Mouse (Mus musculus) brain, embryonic 14.5 days (tissue): ENCODE results near the gene Gpr35. TPM values are rescaled to one million over a fixed set of nuclear protein-coding genes. Genes with fewer than 3 reads are reported as not detected.

ENCODE experiments used
- DNase-seq: peaks from one replicate; pipeline ENCODE4 v3.0.0-alpha.2; 2011; ENCODE audit warnings: low read depth
- CTCF ChIP-seq: fragments of 200-500 bp; IDR thresholded peaks from 2 replicates; pipeline ENCODE4 v1.5.1; 2012; ENCODE audit warnings: inconsistent platforms, mild to moderate bottlenecking, moderate library complexity, borderline replicate concordance; ENCODE audit not compliant: insufficient read depth, insufficient read length; ENCODE audit errors: extremely low read depth
- POLR2A ChIP-seq: fragments of 200-500 bp; IDR thresholded peaks from 2 replicates; pipeline ENCODE4 v1.6.1; 2012; ENCODE audit warnings: mild to moderate bottlenecking, inconsistent platforms, borderline replicate concordance; ENCODE audit not compliant: poor library complexity, insufficient read depth, insufficient read length, severe bottlenecking; ENCODE audit errors: extremely low read depth
- polyA plus RNA-seq: library from polyadenylated mRNA; depleted of rRNA; stranded (reverse); fragments of >200 nt; gene quantifications from 2 replicates; pipeline ENCODE4 v1.2.3, GENCODE M21; 2012

The Gpr35 gene
- polyA plus RNA-seq, 1 experiment: 0.64 TPM

DNA sequence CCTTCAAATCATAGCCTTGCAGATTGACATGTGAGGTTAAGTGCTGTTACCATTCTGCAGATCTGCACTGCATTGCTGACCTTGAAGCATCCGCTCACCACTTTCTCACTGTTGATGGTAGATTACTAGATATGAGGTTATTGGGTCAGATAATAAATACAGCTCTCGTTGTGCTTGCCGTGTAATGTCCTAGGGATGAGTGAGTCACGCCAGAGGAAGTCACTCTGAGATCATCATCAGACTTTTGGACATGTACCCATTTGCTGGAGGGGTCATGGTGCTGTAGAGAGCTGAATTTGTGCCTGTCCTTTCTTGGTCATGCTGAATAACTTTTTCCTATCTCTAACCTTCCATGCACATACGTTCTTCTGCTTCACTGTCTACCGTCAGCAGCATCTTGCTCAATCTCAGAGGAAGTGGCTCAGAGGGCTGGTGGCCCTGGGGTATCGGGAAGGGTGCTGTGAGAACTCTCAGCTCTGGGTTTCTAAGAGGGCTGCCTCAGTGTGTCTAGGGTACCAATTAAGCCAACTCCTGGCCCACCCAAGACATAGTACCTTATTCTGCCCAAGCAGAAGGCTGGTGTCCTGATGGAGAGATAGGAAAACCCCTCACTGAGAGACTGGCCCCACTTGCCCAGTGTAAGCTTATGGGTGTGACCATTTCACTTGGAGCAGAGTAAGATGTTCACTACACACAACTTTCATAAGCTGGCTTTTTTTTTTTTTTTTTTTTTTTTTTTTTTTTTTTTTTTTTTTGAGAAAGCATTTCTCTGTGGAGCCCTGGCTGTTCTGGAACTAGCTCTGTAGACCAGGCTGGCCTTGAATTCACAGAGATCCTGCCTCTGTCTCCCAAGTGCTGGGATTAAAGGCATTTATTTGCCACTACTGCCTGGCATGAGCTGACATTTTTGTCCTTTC, 21.5 kb downstream of the Gpr35 start:
- DNase-seq: no peak
- TF ChIP-seq POLR2A: no peak
- TF ChIP-seq CTCF: no peak

DNA sequence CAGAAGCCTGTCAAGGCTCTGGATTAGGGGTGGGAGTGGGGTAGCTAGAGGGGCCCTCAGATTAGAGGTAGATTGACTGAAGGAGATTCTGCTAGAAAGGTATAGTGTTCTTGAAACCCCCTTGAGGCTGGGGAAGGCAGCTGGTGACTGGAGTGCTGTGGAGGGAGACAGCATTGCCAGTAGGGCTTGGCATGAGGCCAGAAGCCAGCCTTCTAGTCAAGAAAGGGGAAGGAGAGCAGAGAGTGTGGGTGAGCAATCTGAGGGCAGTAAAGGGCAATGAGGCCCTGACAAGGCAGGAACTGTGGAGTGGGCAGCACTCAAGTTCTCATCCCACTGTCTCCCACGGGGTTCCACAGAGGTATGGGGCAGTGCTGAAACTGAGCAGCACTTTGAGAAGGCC, 22.2 kb downstream of the Gpr35 start:
- no peak for TF ChIP-seq POLR2A
- TF ChIP-seq CTCF: no peak
- peak; percentile 66 for DNase-seq

DNA sequence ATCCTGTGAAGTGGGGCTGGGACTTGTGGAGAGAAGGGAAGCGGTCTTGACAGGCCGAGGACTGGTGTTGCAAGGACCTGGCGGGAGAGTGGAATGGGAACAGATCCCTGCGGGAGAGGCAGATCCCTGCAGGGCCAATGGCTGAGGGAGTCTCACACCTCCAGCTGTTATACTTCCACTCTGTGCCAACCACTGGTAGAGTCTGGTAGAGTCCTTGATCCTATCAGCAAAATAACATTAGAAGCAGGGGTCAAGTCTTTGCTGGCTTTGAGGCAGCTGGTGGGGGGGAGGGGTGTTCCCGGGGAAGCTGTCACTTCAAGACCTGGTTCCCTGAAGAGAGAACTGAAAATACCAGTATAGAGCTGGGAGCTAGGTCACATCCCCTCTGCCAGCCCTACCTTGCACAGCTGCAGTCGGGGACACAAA, 25.5 kb downstream of the Gpr35 start:
- TF ChIP-seq POLR2A (no peak), CTCF (no peak)
- no peak for DNase-seq

DNA sequence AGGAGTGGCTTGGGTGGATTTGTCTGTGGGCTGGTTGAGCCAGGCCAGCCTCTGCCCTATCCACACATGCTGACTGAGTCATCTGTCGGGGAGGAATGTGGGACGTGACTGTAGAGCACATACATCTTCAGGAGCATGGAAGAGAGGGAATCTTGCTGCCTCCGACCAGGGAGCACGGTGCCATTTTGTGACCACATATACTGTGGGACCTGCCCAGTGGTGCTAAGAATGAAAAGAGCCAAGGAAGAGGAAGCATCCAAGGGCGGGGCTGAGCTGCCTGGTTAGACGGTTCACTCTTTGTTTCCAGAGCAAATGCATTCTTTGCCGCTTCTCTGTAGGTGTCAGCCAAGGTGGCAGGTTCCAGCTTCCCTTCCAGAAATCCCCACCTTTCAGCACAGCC, 28.0 kb downstream of the Gpr35 start:
- no peak for DNase-seq

DNA sequence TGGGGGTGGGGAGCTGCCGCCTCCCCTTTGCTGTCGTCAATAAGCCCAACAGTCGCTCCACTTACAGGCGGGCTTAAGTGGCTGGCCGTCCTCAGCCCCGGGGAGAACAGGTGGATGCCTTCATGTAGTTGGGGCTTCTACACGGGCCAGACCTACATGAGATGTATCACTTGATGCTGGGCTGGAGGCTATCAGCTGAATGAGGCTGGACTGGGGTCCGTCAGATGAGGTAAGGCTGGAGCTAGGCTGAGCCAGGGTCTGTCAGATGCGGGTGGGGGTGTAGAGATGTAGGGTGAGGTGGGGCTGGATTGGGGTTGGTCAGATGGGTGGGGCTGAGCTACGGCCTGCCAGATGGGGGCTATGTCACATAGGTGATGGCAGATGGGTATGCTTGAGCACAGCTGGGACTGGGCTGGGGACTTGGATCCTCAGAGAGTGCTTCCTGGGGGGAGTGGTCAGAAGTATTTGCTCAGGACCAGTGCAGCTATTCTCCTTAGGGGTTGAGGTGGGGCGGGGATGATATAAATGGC, 28.5 kb downstream of the Gpr35 start:
- TF ChIP-seq POLR2A: no peak
- TF ChIP-seq CTCF: no peak
- DNase-seq: no peak

More for the DNA sequence above, 28.0 kb downstream of the Gpr35 start:
- TF ChIP-seq CTCF: no peak

DNA sequence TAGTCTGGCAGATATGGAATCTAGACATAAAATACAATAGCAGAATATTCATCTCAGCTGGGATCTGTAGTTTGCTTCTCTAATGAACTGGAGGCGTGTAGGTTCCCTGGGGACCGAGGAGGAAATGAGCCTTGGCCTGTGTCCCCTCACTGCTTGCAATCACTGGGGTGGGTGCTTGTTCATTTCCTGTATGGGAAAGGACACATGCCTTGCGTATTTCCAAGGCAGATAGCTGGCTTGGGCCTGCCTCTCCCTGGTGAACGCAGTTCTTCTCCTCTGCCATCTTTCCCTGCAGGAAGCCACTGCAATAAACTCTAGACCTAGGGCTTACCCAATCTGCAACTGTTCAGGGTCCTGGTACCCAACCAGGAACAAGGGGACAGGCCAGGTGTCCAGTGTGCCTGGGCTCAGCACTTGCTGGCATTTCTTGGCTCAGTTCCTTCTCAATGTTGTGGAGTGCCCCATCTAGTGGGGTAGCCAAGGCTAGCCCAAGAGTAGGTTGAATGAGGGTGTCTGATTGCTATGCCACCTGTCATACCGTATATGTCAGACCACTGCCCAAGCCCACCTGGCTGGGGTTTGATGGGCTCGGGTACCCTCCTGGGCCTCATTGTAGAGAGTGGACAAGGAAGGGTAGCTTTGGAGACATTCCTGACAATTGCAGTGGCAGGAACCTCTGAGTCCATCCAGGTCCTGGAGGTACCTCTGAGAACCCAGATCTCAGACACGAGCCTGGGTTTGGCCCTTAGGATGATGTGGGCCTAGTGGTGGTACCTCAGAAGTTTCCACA, 30.6 kb downstream of the Gpr35 start:
- no peak for TF ChIP-seq CTCF
- no peak for TF ChIP-seq POLR2A
- no peak for DNase-seq

DNA sequence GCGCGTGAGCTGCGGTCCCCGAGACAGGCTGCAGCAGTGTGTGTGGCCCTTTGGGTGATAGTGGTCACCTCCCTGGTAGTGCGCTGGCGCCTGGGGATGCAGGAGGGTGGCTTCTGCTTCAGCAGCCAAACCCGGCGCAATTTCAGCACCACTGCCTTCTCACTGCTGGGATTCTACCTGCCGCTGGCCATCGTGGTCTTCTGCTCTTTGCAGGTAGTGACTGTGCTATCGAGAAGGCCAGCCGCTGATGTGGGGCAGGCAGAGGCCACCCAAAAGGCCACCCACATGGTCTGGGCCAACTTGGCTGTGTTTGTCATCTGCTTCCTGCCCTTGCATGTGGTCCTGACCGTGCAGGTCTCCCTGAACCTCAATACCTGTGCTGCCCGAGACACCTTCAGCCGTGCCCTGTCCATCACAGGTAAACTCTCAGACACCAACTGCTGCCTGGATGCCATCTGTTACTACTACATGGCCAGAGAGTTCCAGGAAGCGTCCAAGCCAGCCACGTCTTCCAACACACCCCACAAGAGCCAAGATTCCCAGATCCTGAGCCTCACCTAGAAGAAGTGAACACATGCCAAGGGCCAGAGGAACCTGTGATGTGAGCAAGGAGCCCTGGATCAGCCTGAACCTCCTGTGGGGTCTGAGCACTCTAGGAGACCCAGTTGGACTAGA, 32.4 kb downstream of the Gpr35 start:
- TF ChIP-seq POLR2A (no peak), CTCF (no peak)
- no peak for DNase-seq

DNA sequence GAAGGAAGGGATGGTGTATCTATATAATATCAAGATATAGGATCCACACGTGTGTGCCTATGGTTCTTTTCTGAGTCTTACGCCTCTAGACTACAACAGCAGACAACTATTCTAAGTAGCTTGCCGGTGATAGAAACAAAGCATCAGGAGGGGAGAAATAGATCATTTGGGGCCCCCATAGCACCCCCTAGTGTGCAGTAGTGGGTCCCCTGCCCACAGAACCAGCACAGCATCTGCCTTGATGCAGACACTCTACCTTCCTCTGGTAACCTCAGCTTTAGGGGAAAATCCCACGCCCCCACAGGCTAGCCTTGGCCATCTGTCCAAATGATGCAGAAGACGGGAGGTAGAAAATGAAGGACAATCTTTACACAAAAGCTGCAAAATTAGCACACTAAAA, 34.3 kb downstream of the Gpr35 start:
- DNase-seq: no peak
- TF ChIP-seq POLR2A (no peak), CTCF (no peak)

DNA sequence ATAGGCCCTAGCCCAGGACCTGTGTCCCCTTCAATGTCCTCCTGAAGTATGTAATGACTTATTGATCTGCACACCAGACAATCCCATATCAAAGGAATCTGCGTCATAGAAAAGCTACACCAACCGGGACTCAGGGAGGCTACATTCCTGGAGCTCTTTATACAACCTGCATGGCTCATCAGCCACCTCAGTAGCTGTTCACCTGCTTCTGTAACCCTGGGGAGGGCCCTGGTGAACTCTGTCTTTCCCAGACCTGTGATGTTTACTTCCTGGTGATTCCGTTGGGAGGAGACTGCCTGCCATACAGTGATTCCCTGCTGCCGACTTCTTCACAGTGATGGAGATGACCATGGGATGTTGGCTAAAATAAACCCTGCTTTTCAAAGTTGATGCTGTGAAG, 38.2 kb downstream of the Gpr35 start:
- DNase-seq: no peak
- TF ChIP-seq CTCF (no peak), POLR2A (no peak)

DNA sequence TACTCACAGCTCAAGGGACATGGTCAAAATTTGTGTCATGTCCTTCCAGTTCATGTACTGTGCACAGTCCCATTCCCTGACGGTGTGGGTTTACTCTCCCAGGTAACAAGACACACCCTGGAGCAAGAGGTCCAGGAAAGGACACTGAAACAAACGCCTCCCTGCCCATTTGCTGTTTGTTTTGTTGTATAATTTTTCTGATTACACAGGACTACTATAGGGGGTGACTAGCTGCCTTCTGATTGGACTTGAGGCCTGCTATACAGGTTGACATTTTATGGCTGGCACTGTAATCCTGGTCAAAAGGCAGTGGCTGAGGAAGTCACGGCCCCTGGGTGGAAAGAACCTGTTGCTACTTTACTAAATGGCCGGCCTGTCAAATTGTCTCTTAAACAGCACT, 39.2 kb downstream of the Gpr35 start:
- TF ChIP-seq POLR2A (no peak), CTCF (no peak)
- no peak for DNase-seq

DNA sequence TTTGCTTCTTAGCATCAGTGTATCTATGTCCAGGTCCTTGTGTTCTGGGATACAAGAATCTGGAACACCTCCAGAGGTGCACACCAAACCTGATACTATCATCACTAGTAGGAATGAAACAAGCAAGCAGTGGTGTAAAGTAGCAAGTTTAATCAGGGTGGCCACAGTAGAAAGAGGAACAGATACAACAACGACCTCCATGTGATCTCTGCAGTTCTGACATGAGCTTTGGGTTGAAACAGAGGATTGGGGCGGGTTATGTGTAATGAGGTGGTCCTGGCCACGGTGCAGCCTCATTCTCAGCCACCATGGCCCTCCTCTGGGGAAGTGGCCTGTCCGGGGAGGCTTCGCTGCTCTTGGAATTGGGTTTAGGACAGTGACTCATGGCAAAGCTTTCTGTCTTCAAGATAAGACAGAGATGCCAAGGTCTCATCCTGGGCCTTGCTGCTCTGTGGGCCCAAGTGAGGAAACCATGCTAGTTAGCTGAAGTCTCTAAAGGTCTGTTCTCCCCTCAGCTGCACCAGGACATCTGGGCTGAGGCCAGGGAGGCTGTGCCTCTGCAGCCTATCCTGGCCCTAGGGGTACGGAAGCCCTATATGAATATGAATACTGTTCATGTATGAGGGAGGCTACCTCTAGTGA, 41.7 kb downstream of the Gpr35 start:
- TF ChIP-seq POLR2A (no peak), CTCF (no peak)
- DNase-seq: no peak

DNA sequence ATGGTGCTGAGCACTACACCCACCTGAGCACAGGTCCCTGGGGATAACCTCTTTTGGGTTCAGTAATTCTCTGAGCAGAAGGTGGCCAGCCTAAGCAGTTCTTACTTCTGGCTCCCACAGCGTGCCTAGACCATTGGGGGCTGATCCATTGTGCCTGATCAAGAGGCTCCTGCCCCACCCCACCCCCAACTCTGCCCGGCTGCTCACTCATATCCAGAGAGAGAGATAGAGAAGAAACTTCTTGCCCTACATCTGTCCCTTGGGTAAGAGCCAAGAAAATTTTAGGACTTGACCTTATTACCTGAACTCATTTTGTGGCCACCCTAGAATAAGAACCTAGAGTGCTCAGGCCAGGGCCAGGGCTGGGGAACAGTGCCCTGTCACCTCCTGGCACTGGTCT, 42.2 kb downstream of the Gpr35 start:
- DNase-seq: no peak
- no peak for TF ChIP-seq CTCF
- TF ChIP-seq POLR2A: no peak

DNA sequence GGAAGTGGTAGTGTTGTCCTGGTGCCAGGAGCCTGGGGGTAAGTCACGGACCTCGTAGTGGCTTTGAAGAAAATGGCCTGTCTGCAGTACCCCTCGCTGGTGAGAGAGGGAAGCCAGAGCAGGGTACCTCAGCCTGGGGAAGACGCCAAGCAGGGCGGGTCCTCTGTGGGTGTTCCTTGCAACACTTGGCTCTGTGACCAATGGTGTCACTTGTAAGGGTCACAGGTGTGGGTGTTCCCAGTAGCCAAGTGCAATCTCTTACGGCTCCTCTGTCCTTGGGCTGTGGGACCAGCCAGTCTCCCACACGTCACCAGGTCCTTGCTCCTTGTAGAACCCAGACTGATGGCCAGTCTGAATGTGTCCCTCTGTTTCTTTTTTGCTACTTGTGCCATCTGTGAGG, 55.4 kb downstream of the Gpr35 start, which contains the start of gene Aqp12:
Aqp12 (plus strand) TSS at position 274 of the 400 bp plus-strand sequence.
- TF ChIP-seq POLR2A: no peak
- no peak for TF ChIP-seq CTCF

DNA sequence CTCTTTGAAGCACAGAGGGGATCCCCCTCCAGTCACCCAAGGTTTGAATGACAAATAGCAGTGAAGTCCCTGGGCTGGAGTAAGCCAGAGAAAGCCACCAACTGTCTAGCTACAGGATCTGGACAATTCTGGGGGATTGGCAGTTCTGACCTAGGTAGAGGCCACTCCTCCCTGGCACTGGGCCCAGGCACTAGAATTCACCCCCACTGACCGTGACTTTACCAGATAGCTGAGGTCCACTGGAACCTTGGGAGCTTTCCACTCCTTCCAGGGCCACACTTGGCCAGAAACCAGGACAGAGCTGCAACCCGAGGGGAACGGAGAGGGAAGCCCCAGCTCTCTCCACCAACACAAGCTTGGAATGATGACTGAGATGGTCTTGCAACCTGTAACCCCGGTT, 58.5 kb downstream of the Gpr35 start:
- TF ChIP-seq CTCF (no peak), POLR2A (no peak)
- DNase-seq: no peak

More for the DNA sequence above, 55.4 kb downstream of the Gpr35 start, which contains the start of gene Aqp12:
- DNase-seq: no peak
